Mouse (Mus musculus): ENCODE data around the gene Gm7029. TPM values are rescaled to one million over a fixed set of nuclear protein-coding genes. Genes with fewer than 3 reads are reported as not detected.
"Not testable (repeated sequence)": the region's sequence is repeated elsewhere in the genome, so short reads cannot be mapped to it uniquely, and the experiment has no call there.

Gene Gm7029
- total and polyA plus RNA-seq, 3 experiments, result not detected

DNA sequence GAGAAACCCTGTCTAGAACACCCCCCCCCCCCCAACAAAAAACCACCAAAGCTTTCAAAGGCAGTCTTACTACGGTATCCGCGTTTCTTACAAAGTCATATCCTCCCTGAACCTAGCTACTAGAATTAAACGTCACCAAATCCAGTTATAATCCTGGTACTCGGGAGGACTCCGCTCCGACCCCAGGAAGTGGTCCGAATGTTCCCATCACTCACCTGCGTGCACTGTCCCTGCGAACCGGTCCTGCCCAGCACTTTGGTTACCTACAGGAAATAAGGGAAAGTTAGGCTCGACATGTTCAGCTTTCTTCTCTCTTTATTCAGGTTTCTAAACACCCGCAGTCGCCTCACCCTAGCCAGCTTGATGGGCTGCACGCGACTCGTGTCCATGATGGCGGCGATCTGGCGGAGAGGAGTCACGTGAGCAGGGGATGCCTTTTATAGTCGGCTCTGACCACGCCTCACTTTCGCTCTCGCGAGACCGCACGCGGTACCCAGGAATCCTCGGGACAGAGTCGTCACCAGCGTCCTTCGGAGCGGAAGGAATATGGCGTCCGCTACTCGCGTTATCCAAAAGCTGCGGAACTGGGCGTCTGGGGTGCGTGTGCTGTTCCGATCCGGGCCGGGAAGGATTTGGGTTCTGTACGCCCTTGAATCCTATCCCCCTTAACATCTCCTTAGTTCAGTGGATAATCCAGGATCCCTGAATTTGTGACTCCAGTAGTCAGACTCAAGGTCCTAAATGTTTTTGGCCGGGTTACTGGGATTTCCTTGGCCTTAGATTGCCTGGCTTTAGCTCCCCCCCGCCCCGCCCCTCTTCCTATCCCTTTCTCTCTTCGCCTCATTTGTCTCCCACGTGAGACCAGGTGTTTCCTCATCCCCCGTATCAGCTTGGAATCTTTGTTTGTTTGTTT, 49.3 kb upstream of the Gm7029 start, which contains the start of the genes Rps28 and Ndufa7 (continued):
- TF ChIP-seq KAT2A (IDR thresholded peaks at IDR 0.05; ENCODE audit: insufficient replicate concordance, low read length), result peak; percentile 86

DNA sequence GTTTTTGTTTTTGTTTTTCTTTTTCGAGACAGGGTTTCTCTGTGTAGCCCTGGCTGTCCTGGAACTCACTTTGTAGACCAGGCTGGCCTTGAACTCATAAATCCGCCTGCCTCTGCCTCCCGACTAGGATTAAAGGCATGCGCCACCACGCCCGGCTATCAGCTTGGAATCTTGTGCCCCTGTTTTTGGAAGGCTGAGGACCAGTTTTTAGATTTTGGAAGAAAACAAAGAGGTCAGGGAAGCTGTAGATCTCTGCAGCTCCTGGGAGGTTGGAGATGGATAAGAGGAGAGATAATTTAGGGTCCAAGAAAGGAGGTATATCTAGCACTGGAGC, 48.7 kb upstream of the Gm7029 start:
- dilution Hi-C loops (cut with MboI; ENCODE audit: extremely low pct_ligation_motif_present, extremely low pct_unique_long_range_greater_than_20kb, low sequenced_read_pairs); H3K27me3 ChIP-seq (replicated peaks); H3K27ac ChIP-seq (ENCODE audit: insufficient read depth, low read depth); H3K9me3 ChIP-seq (replicated peaks; ENCODE audit: low read length); in situ Hi-C loops (cut with MboI; ENCODE audit: low pct_ligation_motif_present, low pct_unique_long_range_greater_than_20kb, low sequenced_read_pairs); DNase-seq (ENCODE audit: extremely low read depth): not testable (repeated sequence)
- Histone ChIP-seq H3K9ac (ENCODE audit: insufficient read depth, low read depth) (peak overlapping the region; percentile 93), H3K4me1 (ENCODE audit: control insufficient read depth in 1 of 2, insufficient read depth in 2 of 2) (peaks cover 11 to 49% of the 10 kb centered on the region in 2 experiments), H3K4me3 (replicated peaks in 1 of 3; ENCODE audit: low read depth in 2 of 3, low read length in 2 of 3, poor library complexity in 1 of 3) (peak overlapping the region; percentile 64 to 73 (median 71)), H3K4me2 (ENCODE audit: insufficient read depth, low read depth, poor library complexity, severe bottlenecking) (peak overlapping the region; percentile 80; the same call in 1 of the 2 replicates), H3K79me2 (replicated peaks; ENCODE audit: control insufficient read depth, extremely low read depth, insufficient read depth, poor library complexity, severe bottlenecking) (peaks cover 51% of the 10 kb centered on the region), H3K36me3 (replicated peaks in 1 of 2; ENCODE audit: control insufficient read depth in 1 of 2, insufficient read depth in 1 of 2, low read length in 1 of 2) (peaks cover 36 to 71% of the 10 kb centered on the region in 2 experiments)

DNA sequence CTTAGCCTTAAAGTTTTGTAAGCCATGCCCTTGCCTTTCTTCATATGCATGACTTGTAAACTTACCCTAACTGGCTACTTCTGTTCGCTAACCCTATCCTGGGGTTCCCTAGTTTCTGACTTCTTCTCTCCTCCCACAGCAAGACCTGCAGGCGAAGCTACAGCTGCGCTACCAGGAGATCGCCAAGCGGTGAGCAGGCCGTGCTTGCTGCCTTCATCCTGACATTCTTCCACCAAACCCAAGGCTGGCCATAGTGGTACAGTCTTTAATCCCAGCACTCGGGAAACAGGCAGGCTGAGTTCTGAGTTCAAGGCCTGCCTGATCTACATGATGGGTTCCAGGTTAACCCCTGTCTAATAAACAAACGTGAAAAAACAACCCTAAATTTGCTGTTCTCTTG, 48.2 kb upstream of the Gm7029 start:
- Histone ChIP-seq H3K4me2 (ENCODE audit: insufficient read depth, low read depth, poor library complexity, severe bottlenecking) (peak overlapping the region; percentile 42), H3K27me3 (replicated peaks) (no peaks in the 10 kb centered on the region), H3K9me3 (replicated peaks; ENCODE audit: low read length) (no peaks in the 10 kb centered on the region), H3K9ac (ENCODE audit: insufficient read depth, low read depth) (peak overlapping the region; percentile 93), H3K4me1 (ENCODE audit: control insufficient read depth in 1 of 2, insufficient read depth in 2 of 2) (peaks cover 11 to 45% of the 10 kb centered on the region in 2 experiments), H3K79me2 (replicated peaks; ENCODE audit: control insufficient read depth, extremely low read depth, insufficient read depth, poor library complexity, severe bottlenecking) (peaks cover 51% of the 10 kb centered on the region), H3K4me3 (replicated peaks in 1 of 3; ENCODE audit: low read depth in 2 of 3, low read length in 2 of 3, poor library complexity in 1 of 3) (peak overlapping the region; percentile 64 to 73 (median 71)), H3K27ac (ENCODE audit: insufficient read depth, low read depth) (0 out of 2 replicates have a peak overlapping the region, but pooled peaks have one; percentile 5), H3K36me3 (replicated peaks in 1 of 2; ENCODE audit: control insufficient read depth in 1 of 2, insufficient read depth in 1 of 2, low read length in 1 of 2) (peaks cover 36 to 71% of the 10 kb centered on the region in 2 experiments)
- DNase-seq (ENCODE audit: extremely low read depth), result no peak
- dilution Hi-C loops (cut with MboI; ENCODE audit: extremely low pct_ligation_motif_present, extremely low pct_unique_long_range_greater_than_20kb, low sequenced_read_pairs) (no loop called here), in situ Hi-C loops (cut with MboI; ENCODE audit: low pct_ligation_motif_present, low pct_unique_long_range_greater_than_20kb, low sequenced_read_pairs) (no loop called here)
- TF ChIP-seq ZC3H11A (IDR thresholded peaks at IDR 0.05; ENCODE audit: low read depth, low read length), result no peak

GRCm38 (mm10) chr17:33826850-33827249, 46.8 kb upstream of the Gm7029 start:
- peaks cover 39 to 69% of the 10 kb centered on the region in 2 experiments for H3K36me3 ChIP-seq (replicated peaks in 1 of 2; ENCODE audit: control insufficient read depth in 1 of 2, insufficient read depth in 1 of 2, low read length in 1 of 2)
- TF ChIP-seq POLR2AphosphoS2 (IDR thresholded peaks at IDR 0.05; ENCODE audit: low read depth, low read length), result no peak
- TF ChIP-seq NELFE (IDR thresholded peaks at IDR 0.05; ENCODE audit: low read depth, low read length), result peak; percentile 26; the same call in 1 of the 2 replicates
- TF ChIP-seq CTCF (conservative IDR thresholded peaks at IDR 0.05 in 1 of 2, IDR thresholded peaks at IDR 0.05 in 1 of 2; ENCODE audit: low read depth in 2 of 2, low read length in 2 of 2), result peak; percentile 89 to 91
- peak; percentile 35; the same call in 1 of the 2 replicates for TF ChIP-seq MXI1 (IDR thresholded peaks at IDR 0.05; ENCODE audit: low read depth, low read length)
- peak; percentile 29; the same call in 1 of the 2 replicates for TF ChIP-seq HCFC1 (IDR thresholded peaks at IDR 0.05; ENCODE audit: low read depth, low read length)
- TF ChIP-seq USF1 (IDR thresholded peaks at IDR 0.05; ENCODE audit: low read depth, low read length), result no peak
- no peak for TF ChIP-seq CHD2 (IDR thresholded peaks at IDR 0.05; ENCODE audit: low read length)
- TF ChIP-seq TBP (conservative IDR thresholded peaks at IDR 0.05; ENCODE audit: low read depth, low read length), result no peak
- TF ChIP-seq RAD21 (IDR thresholded peaks at IDR 0.05; ENCODE audit: low read depth, low read length), result peak; percentile 86
- TF ChIP-seq SIN3A (IDR thresholded peaks at IDR 0.05; ENCODE audit: low read length), result peak; percentile 40; the same call in 1 of the 2 replicates
- TF ChIP-seq BHLHE40 (IDR thresholded peaks at IDR 0.05; ENCODE audit: low read depth, low read length), result no peak
- TF ChIP-seq GABPA (IDR thresholded peaks at IDR 0.05; ENCODE audit: insufficient replicate concordance, low read depth, low read length), result no peak
- 0 out of 2 replicates have a peak, but pooled peaks have one; percentile 43 for TF ChIP-seq MEF2A (IDR thresholded peaks at IDR 0.05; ENCODE audit: borderline replicate concordance, low read depth, low read length)
- TF ChIP-seq E2F4 (IDR thresholded peaks at IDR 0.05; ENCODE audit: insufficient replicate concordance, low read depth, low read length), result 0 out of 2 replicates have a peak, but pooled peaks have one; percentile 42
- TF ChIP-seq ZMIZ1 (IDR thresholded peaks at IDR 0.05; ENCODE audit: low read depth, low read length), result no peak
- 0 out of 2 replicates have a peak, but pooled peaks have one; percentile 28 for TF ChIP-seq JUND (conservative IDR thresholded peaks at IDR 0.05; ENCODE audit: low read depth, low read length)
- peak; percentile 66 for TF ChIP-seq SMC3 (IDR thresholded peaks at IDR 0.05; ENCODE audit: low read depth, low read length)
- 0 out of 2 replicates have a peak, but pooled peaks have one; percentile 21 for TF ChIP-seq MYC (IDR thresholded peaks at IDR 0.05; ENCODE audit: low read depth, low read length)
- no peak for TF ChIP-seq NRF1 (IDR thresholded peaks at IDR 0.05; ENCODE audit: low read depth, low read length)

More at GRCm38 (mm10) chr17:33826850-33827249, 46.8 kb upstream of the Gm7029 start:
- dilution Hi-C loops (cut with MboI; ENCODE audit: extremely low pct_ligation_motif_present, extremely low pct_unique_long_range_greater_than_20kb, low sequenced_read_pairs), result no loop called here
- H3K27me3 ChIP-seq (replicated peaks), result no peaks in the 10 kb centered on the region
- no peak overlapping the region for H3K9ac ChIP-seq (ENCODE audit: insufficient read depth, low read depth)
- H3K27ac ChIP-seq (ENCODE audit: insufficient read depth, low read depth), result no peak overlapping the region
- no peak overlapping the region for H3K4me2 ChIP-seq (ENCODE audit: insufficient read depth, low read depth, poor library complexity, severe bottlenecking)
- H3K4me3 ChIP-seq (replicated peaks in 1 of 3; ENCODE audit: low read depth in 2 of 3, low read length in 2 of 3, poor library complexity in 1 of 3), result no peak overlapping the region
- DNase-seq (ENCODE audit: extremely low read depth), result peak; percentile 73
- H3K79me2 ChIP-seq (replicated peaks; ENCODE audit: control insufficient read depth, extremely low read depth, insufficient read depth, poor library complexity, severe bottlenecking), result peaks cover 45% of the 10 kb centered on the region
- H3K4me1 ChIP-seq (ENCODE audit: control insufficient read depth in 1 of 2, insufficient read depth in 2 of 2), result peaks cover 7 to 34% of the 10 kb centered on the region in 2 experiments
- in situ Hi-C loops (cut with MboI; ENCODE audit: low pct_ligation_motif_present, low pct_unique_long_range_greater_than_20kb, low sequenced_read_pairs), result no loop called here
- no peaks in the 10 kb centered on the region for H3K9me3 ChIP-seq (replicated peaks; ENCODE audit: low read length)
